Mouse (Mus musculus) B cell, adult 2 months (primary cell): Measurements from ENCODE around the gene A630001G21Rik.
"Not testable (repeated sequence)": the region's sequence is repeated elsewhere in the genome, so short reads cannot be mapped to it uniquely, and the experiment has no call there.

Experiments used
- DNase-seq, 2 experiments: peaks; one replicate each; pipeline ENCODE4 v3.0.0; 2022

A630001G21Rik gene

DNA sequence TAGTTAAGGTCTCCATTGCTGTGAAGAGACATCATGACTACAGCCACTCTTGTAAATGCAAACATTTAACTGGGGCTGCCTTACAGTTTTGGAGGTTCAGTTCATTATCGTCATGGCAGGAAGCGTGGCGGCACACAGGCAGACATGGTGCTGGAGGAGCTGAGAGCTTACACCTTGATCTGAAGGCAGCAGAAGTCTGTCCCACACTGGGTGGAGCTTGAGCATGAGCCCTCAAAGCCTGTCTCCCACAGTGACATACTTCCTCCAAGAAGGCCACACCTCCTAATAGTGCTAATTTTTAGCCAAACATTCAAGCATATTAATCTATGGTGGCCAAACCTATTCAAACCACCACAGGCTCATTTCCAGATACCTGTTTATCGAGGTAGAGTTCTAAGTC is at the start of gene A630001G21Rik:
A630001G21Rik (minus strand) TSS at position 208 of the 400 bp plus-strand sequence.
- no peak for DNase-seq

DNA sequence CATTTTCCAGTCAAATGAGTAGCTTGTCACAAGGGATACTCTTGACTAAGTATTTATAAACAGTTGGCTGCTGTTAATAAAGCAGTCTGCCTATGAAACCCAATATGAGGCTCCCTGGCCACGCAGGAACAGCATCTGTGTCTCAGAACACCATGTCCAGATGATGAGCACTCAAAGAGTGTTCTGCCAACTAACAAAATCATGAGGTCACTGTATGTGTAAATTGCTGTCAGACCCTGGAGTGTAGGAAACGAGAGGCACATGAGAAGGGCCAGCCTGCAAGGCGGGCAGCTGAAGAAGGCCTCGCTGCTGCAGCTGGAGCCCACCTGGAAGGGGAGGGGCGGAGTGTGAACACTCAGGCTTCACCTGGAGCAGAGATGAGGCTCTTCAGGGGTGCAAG is 48.7 kb upstream of the A630001G21Rik start:
- no peak for DNase-seq

DNA sequence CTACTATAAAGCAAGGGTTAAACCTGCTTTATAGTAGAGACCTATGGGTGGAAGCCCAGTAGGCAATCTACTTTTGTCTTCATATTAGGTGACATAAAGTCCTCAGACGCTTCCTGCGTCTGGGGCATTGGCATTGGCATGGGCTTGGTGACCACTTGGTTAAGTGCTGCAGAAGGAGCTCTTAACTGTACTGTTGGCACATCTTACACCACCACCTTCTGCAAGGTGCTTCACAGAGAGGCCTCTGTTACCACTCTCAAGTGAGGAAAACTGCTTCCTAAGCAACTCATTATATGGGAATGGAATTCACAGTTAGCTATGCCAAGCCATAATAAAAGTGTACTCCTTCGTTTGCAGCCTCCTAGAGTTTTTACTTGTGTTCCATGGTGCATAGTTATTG is 46.5 kb upstream of the A630001G21Rik start:
- no peak for DNase-seq

DNA sequence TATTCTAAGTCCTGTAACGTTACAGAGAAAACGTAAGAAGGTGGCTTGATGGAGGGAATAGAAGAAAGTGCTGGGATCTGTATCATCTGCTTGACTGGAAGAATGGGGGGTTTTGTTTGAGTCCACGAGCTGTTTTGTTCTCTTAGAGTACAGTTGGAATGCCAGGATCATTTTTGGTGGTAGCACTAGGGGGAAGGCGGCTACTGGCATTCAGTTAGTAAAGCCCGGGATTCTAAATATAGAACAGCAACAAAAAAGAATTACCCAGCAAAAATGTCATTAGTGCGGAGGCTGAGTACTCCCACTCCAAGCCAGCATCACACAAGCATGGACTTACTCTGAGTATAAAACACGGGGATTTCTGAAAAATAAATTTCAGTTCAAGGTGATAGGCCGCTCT is 43.8 kb upstream of the A630001G21Rik start:
- no peak for DNase-seq

DNA sequence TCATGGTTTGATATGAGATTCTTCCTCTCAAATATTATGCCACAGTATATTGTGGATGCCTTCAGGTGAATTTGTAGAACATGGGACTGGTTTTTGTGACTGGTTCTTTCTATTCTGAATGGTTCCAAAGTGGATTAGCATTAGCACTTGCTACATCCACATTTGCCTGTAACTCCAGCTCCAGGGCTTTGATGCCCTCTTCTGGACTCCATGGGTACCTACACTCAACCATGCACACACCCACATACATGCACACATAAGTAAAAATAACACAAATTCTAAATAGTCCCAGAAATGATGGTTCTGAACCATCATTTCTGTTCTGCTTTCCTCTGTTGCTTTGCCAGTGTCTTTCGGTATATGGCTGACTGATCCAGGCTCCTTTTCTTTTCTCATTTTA is 41.3 kb upstream of the A630001G21Rik start:
- no peak for DNase-seq

DNA sequence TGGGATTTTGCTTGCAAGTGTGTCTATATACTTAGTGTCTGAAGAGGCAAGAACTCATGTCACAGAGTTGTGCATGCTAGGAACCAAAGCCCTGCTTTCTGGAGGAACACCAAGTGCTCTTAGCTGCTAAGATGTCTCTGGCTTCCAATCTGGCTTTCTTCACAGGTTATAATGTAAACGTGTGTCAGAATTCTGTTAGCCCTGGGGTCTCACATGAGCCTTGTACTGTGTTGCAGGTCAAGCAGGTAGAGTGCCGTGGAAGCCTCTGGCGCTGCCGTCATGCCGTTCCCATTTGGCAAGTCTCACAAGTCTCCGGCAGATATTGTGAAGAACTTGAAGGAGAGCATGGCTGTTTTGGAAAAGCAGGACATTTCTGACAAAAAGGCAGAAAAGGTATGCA is 39.7 kb upstream of the A630001G21Rik start:
- no peak for DNase-seq

DNA sequence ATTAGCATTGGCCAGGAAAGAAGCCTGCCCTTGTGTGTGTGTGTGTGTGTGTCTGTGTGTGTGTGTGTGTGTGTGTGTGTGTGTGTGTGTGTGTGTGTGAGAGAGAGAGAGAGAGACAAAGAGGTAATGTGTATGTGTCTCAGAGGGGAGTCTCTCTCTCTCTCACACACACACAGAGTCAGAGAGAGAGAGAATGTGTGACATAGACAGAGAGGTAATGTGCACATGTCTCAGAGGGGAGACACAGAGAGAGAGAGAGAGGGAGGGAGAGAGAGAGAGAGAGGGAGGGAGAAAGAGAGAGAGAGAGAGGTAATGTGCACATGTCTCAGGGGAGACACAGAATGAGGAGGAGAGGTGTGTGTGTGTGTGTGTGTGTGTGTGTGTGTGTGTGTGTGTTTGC is 35.8 kb upstream of the A630001G21Rik start:
- not testable (repeated sequence) for DNase-seq

DNA sequence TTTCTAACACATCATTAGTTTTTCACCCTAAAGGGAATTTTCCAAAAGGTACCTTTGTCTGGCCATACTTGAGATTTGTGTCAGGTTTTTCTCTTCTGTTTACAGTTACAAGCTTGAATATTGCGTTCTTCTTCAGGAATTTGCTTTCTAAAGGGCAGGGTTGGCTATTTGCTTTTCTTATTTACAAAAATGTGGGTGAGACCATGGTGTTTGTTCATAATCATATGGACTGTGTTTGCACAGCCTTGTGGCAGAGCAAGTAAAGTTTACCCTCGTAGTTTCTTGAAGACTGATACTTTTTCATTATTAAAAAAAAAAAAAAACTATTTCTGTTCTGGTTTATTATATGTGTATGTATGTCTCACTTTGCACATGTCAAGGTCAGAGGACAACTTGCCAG is 32.3 kb upstream of the A630001G21Rik start:
- no peak for DNase-seq

DNA sequence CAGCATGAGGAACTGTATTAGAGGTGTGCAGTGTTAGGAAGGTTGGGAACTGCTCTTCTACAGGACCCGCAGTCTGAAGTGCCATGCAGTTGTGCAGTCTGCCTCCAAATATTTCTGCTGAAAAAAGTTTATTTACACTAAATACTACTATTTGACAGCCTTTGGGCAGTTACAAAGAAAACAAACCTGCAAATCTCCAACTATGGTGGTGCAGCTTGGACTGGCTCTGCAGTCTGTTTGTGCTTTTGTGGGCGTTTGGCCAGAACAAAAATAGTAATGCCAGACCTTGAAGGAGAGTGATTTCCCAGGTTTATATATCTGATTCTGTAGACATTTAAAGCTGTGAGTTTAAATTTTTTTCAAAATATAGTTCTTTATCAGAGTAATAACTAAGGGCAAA is 31.9 kb upstream of the A630001G21Rik start:
- DNase-seq = no peak

DNA sequence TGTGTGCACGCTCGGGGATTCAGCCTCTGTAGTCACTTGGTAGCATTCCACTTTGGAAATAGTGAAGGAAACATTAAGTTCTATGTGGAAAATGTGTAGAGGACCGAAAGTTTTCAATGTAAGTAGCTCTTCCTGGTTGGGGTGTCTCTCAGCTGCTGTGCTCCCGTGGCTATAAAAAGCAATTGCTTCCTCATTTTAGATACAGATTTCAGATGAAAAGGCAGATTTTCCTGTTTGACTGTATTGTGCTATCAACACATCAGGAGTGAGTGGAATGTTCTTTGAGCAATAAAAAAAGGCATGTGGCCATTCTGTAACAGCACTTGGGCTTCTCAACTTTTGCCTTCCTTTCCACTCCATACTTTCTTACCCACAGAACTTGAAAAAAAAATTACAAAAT is 30.8 kb upstream of the A630001G21Rik start:
- DNase-seq = peak in 1 of 2 experiments; percentile 6

DNA sequence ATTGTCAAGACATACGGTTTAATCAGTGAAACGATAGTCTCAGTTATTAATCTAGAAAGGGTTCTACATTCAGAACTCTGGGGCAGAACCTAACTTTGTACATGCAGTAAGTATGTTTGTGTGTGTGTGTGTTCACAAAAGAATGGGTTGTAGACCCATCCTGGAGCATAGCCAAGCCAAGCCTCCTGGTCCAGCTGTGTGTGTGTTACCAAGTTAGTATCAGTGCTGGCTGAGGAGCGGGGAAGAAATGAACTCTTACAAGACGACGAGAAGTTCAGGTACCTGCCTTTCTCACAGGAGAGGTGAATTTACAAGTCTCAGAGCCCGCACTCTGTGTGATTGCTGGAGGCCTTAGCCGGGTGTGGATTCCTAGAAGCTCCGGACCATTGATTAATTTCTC is 26.1 kb upstream of the A630001G21Rik start:
- DNase-seq = no peak

DNA sequence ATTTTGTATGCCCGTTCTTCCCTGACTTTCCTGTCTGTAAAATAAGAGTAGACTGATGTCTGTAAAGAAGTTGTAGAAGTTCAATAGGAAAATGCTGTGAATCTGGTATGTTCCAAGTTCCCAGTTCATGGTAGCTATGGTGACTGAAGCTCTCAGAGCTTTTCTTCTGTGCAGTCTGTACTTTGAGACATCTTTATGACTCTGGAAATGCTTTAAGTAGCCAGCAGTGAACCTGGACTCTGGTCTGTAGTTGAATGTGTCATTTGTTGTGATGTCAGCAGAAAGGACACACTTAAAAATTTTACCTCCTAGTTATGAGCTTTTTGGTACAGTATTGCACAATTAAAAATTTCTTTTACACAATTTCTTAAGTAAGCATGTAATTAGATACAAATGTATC is 24.1 kb upstream of the A630001G21Rik start:
- no peak for DNase-seq

DNA sequence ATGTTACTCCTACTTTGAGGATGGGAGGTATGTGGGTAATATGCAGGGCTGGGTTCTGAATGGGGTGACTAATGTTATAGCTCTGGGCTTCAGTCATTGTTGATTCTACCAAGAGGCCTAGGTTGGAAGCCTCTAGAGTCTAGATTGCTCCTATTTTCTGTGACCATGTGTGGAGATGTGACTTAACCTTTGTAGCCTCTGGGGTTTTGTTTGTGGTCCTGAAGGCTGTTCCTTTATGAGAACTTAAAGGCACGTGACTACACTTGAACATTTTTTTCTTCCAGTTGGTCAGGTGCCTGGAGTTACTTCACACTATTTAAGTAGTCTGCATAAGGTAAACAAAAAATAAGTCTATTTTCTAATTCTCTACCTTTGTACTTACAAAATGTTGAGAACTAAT is 21.3 kb upstream of the A630001G21Rik start:
- DNase-seq = no peak

DNA sequence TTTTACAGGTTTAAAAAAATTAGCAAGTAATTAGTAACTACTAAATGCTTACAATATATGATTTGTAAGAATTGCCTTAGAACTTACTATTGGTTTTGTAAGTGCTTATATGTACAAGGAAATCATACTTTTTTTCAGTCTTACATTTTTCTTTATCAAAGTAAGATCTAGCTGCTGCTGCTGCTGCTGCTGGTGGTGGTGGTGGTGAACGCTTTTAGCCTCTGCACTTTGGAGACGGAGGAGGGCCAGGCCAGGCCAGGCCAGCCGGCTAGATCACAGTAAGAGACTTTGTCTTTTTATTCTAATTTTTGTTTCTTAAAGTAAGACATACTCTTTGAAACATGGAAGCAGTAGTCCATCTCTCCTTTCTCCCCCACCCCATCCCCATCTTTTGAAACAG is 16.8 kb upstream of the A630001G21Rik start:
- DNase-seq = no peak

DNA sequence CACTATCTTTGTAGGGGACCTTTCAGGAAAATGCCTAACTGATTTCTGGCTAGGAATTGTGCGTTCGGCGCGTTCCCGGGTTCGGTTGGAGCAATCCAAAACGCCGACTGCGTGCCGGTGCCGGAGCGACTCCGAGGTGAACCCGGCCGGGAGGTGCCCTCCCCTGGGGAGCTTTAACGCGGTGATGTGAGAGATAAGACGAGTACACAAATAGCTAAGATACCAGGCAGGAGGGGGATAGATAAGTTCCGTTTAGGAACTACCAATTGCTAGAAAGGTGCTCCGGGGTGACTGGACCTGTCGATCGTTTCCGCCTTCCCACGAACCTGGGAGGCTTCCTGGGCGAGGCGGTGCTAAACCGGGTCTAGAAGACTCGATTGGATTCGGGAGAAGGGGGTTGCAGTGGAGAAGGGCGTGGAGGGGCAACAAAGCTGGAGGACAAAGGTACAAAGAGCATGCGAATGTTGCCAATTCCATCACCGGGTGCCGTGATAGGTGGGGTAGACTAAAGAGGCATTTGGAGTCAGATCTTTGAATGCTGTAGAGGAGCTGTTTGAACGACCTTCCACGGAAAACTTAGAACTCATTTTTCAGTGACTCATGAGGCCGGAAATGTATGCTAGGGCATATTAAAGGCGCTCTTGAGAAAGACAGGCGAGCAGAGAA is 15.8 kb upstream of the A630001G21Rik start:
- peak; percentile 58 to 63 for DNase-seq

DNA sequence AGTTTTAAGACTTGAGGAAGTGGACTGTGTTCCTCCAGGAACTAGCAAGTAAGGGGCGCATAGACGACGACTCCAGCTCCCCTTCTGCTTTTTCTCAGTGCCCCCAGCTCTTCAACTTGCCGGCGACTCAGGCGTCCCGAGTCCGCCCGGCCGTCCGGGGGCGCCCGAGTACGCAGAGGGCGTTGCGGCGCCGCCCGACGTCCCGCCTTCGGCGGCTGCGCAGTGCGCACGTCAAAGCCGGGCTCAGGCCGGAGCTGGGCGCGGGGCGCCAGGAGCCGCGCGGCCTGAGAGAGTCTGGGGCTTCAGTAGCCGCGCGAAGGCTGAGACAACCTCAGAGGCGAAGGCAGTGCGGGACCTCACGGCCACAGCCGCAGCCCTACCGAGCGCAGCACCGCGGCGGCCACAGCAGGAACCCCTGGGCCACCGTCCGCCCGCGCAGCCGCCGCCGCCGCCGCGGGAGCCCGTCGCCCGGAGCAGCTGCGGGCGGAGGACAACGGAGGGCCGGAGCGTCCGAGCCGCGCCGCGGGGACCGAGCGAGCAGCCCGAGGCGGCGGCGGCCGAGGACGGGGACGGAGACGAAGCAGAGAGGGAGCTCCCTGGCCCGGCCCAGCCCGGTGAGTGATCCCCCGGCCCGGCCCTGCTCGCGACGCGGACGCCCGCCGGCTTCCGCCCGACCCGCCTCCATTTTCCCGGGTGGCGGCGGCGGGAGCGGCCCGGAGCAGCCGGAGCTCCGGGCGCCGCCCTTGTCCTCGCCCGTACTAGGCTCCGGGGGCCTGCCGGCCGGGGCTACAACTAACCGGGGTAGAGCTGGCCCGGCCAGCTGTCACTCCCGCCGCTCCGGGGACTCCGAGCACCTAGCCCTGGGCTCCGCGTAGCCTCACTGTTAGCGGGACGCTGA is 15.0 kb upstream of the A630001G21Rik start, which contains the start of gene Cab39:
Cab39 (plus strand) TSS at position 234 of the 898 bp plus-strand sequence.
- peak; percentile 93 to 97 for DNase-seq

DNA sequence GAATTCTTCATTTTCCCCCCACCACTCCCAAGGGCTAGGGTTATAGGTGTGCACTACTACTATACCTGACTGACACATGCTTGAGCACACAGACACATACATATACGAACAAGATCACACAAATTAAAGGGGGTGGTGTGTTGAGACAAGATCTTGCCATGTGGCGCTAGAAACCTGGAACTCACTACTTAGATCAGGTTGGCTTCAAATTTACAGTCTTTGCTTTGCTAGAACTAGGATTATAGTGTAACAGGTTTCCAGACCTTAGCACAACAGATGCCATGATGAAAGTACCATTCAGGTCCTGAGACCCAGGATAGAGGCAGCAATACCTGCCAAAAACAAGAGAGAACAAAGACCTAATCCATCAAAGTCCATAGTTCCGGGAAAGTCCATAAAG is 13.0 kb upstream of the A630001G21Rik start:
- no peak for DNase-seq

DNA sequence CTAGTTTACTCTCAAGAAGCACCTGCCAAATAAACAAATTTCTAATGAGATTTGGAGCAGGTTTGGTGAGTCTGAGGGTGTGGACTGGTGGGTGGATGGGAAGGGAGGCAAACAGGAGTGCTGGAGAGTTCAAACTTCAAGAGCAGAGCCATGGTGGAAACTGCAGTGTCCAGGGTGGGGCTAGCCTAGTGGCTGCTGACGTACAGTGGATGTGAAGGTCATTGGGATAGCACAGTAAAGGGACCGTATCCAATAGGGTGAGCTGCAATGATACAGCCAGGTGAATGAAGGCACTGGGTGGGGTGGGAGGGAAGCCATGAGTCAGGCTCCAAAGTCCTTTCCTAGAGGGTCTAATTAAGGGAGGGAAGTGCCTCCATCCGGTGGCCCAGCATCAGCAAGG is 12.1 kb upstream of the A630001G21Rik start:
- no peak for DNase-seq

DNA sequence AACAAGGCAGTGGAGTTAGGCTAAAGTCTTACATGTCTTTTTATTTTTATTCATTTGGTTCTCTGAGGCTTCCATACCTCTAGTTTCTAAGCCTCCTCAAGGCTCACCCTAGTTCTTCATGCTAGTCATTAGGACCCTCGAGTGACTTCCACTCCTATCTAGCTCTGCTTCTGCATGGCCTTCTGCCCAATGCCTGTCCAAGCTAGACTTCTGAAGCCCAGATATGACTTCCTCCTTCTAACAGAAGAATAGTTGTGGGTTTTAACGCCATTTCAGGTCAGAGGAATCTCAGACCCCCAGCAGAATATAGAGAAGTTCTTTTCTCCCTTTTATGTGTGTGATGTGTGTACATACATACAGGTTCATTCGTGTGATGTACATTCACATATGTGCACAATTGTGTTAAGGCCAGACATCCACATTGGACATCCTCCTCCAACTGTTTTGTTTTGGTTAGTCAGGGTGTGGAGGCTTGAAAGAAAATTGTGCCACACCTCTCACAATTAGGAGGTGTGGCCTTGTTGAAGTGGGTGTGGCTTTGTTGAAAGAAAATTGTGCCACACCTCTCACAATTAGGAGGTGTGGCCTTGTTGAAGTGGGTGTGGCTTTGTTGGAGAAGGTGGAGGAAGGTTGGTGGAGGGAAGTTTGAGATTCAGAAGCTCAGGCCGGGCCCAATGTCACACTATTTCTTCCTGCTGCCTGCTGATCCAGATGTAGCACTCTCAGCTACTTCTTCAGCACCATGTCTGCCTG is 1.2 kb upstream of the A630001G21Rik start:
- DNase-seq = peak; percentile 33 to 40

DNA sequence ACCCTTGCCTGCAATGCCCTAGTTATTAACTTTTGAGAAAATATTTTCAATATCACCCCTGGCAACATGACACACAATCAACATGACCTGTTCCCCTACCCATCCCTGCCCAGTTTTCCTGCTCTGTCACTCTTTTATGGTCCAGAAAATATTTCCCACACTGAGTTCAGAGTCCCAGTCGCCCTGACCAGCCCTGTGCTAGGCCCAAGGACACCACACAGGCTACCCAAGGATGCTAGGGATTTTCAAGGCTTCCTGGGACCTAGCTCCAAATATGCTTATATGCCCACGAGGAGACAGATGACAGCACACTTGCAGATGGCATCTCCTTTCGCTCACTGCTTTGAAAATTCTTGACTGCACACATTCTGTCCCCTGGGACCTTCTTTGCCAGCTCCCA is 569 bp upstream of the A630001G21Rik start:
- no peak for DNase-seq

DNA sequence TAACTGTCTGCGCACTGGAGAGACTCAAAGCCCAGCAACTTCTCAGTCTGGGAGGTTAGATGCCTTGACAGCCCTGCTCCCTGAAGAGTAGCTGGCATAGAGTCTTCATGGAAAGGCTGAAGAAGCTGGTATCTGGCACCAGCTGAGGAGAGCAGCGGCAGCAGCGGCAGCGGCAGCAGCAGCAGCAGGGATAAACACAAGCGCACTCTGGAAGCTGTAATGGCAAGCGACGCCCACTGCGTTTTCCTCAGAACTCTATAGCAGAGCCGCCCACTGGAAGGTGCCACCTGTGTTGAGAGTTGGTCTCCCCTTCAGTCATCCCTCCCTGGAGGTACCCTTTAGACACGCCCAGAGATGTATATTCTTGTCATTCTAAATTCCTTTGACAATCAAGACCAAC is 2.3 kb downstream of the A630001G21Rik start:
- no peak for DNase-seq

DNA sequence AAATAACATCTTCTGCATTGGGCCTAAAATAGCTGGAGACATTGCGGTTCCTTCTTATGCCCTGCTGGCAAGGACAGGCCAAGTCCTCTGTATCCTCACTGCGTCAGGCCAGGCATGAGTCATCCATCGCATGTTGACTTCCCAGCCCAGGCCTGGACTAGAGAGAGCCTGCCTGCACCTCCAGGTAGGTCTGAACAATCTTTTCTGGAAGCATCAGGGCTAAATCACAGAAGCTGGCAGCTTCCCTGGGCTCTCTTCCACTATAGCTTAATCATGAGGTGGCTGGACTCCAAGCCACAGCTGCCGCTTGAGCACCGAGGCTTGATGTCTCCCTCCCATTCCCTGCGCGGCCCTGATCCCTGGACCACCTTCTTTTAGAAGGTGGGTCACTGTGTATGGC is 3.3 kb downstream of the A630001G21Rik start:
- no peak for DNase-seq

DNA sequence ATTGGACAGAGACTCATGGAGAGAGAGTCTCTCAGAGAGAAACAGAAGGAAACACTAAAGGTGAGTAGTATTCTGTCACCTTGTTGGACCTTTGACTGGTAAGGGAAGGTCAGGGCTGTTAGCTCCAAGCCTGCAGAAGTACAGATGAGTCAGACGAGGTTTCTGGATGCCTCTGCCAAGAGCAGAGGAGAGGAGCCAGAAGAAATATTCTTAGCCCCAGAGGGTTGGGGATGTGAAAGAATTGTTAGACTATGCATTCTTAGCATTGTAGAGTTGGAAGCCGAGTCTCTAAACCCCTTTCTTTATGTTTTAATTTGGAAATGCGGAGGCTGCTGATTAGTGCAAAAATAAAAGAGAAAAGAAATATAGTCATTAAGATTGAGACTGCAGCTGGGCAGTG is 6.5 kb downstream of the A630001G21Rik start:
- no peak for DNase-seq

DNA sequence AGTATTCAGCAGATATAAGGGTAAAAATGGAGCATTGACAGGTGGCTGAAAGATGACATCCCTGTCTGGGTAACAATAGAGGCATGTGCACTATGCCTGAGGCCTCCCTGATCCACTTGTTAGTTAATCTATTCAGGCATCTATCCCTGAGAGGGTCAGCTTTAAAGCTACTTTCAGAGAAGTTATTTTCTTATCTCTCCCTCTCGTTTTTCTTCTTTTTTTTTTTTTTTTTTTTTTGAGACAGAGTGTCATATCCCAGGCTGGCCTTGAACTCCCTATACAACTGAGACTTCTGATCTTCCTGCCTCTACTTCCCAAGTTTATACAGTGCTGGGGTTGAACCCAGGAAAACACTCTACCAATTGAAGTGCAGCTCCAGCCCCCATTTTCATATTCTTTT is 10.7 kb downstream of the A630001G21Rik start:
- no peak for DNase-seq
